Mouse (Mus musculus) heart, embryonic 15.5 days (tissue): Measurements from ENCODE around the gene N4bp1. TPM values are rescaled to one million over a fixed set of nuclear protein-coding genes. Genes with fewer than 3 reads are reported as not detected.
A peak's percentile ranks its signal among the peaks of the same experiment; 100 is the strongest.

Source experiments
- ATAC-seq: fragments of 200-750 bp; cut with Nextera tagmentation; replicated peaks from 2 replicates; pipeline ENCODE4 v1.8.0; 2017; ENCODE audit warnings: low read depth, moderate TSS enrichment; ENCODE audit not compliant: insufficient number of reproducible peaks, insufficient read depth, low FRiP score
- H3K27ac ChIP-seq: fragments of 300-500 bp; sonication (generic); 2 replicates; pipeline ENCODE4 v1.5.1; 2015; ENCODE audit warnings: mild to moderate bottlenecking, inconsistent platforms
- H3K27me3 ChIP-seq: fragments of 300-500 bp; sonication (generic); 2 replicates; pipeline ENCODE4 v1.6.1; 2015; ENCODE audit warnings: inconsistent platforms
- H3K36me3 ChIP-seq: fragments of 300-500 bp; sonication (generic); 2 replicates; pipeline ENCODE4 v1.6.1; 2015; ENCODE audit warnings: mild to moderate bottlenecking, inconsistent platforms
- H3K4me1 ChIP-seq: fragments of 300-500 bp; sonication (generic); replicated peaks from 2 replicates; pipeline ENCODE4 v1.6.1; 2015; ENCODE audit warnings: inconsistent platforms
- H3K4me2 ChIP-seq: fragments of 300-500 bp; sonication (generic); 2 replicates; pipeline ENCODE4 v1.6.1; 2015; ENCODE audit warnings: inconsistent platforms, mild to moderate bottlenecking, moderate library complexity
- H3K4me3 ChIP-seq: fragments of 300-500 bp; sonication (generic); 2 replicates; pipeline ENCODE4 v1.5.1; 2015; ENCODE audit warnings: mild to moderate bottlenecking, inconsistent platforms
- H3K9ac ChIP-seq: fragments of 300-500 bp; sonication (generic); 2 replicates; pipeline ENCODE4 v1.6.1; 2015; ENCODE audit warnings: mild to moderate bottlenecking, inconsistent platforms
- H3K9me3 ChIP-seq: fragments of 300-500 bp; sonication (generic); replicated peaks from 2 replicates; pipeline ENCODE4 v1.6.1; 2016; ENCODE audit warnings: inconsistent platforms
- WGBS: fragments of 180-500 bp; shearing (Covaris S2); methylation state at CpG from one replicate; pipeline ENCODE4 v1.1.7; 2015; ENCODE audit warnings: mixed read lengths; 5-methylcytosine and 5-hydroxymethylcytosine counted together
- polyA plus RNA-seq: library from polyadenylated mRNA; unstranded; fragments of >200 nt; fragmentation: Nextera tagmentation; extraction: Ambion mirVana; gene quantifications from 2 replicates; pipeline ENCODE4 v1.2.1, GENCODE M21; 2015

N4bp1 gene
- polyA plus RNA-seq, 1 experiment from 2014 or later, result 5.5 TPM

DNA sequence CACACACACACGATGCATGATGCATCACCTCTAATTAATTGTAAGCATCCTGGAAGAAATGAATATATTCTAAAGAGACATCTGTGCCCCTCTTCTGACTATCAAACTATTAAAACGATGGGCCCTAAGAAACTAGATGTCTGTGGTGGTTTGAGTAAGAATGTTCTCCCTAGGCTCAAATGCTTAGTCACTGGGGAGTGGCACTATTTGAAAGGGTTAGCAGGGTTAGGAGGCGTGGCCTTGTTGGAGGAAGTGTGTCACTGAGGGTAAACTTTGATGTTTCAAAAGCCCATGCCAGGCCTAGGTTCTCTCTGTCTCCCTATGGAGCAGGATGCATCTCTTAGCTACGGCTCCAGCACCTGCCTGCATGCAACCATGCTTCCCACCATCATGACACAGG is 10.3 kb upstream of the N4bp1 start:
- H3K9ac ChIP-seq, result no peak overlapping the region
- no peak overlapping the region for H3K27ac ChIP-seq
- no peak overlapping the region for H3K4me3 ChIP-seq
- 0 out of 2 replicates have a peak, but pooled peaks cover 2% of the 10 kb centered on the region for H3K4me1 ChIP-seq
- no peaks in the 10 kb centered on the region for H3K36me3 ChIP-seq
- WGBS, result 80% methylated on average over 4 of the region's 4 CpGs
- no peaks in the 10 kb centered on the region for H3K27me3 ChIP-seq
- no peaks in the 10 kb centered on the region for H3K9me3 ChIP-seq
- H3K4me2 ChIP-seq, result no peak overlapping the region
- ATAC-seq, result no peak

DNA sequence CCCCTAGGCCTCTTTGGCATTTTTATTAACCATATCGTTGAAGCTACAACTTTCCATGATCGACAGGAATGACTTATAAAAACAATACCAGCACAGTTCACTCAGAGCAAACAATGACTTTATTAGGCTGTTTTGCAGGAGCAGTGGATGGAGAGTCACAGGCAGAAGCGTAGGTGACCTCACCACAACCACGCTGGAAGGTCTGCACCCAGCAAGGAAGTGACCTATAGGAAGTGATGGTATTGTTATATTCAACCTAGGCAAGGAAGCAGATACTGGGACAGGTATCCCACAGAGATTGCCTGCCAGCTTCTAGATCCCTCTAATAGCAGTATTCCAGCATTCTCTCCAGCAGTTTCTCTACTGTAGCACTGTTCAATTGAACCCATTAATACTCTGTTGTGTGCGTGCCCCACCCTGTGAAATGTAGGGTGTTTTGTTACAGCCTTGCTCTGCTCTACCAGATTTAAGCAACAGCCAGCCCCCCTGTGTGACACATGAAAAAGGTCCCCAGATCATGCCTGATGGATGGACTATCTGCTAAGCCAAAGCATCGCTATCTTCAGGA is 9.2 kb upstream of the N4bp1 start:
- Histone ChIP-seq H3K4me3 (no peak overlapping the region), H3K4me1 (0 out of 2 replicates have a peak, but pooled peaks cover 2% of the 10 kb centered on the region), H3K27me3 (no peaks in the 10 kb centered on the region), H3K36me3 (no peaks in the 10 kb centered on the region), H3K4me2 (no peak overlapping the region), H3K27ac (peak overlapping the region; percentile 45), H3K9me3 (no peaks in the 10 kb centered on the region), H3K9ac (no peak overlapping the region)
- ATAC-seq, result no peak
- WGBS, result 76% methylated on average over 6 of the region's 6 CpGs

DNA sequence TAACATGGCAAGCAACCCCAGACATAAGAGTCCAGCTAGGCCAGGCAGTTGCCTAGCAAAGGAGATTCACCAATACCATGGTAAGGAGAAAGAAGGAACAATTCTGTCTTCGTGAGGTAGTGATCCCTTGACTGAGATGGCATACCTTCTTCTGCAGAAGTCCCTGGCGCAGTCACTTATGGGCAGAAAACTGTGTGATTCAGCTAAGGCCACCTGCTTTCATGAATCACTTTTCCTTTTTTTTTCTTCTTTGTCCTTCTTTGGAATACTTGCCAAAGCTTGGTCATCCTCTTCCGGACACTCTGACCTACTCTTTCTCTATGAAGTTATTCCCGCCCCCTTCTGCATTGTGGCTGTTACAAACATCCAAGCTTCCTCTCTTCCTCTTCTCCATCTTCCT is 8.5 kb upstream of the N4bp1 start:
- WGBS, result 86% methylated on average over 4 of the region's 4 CpGs
- H3K27ac ChIP-seq, result peak overlapping the region; percentile 46; the same call in 1 of the 2 replicates
- no peaks in the 10 kb centered on the region for H3K9me3 ChIP-seq

DNA sequence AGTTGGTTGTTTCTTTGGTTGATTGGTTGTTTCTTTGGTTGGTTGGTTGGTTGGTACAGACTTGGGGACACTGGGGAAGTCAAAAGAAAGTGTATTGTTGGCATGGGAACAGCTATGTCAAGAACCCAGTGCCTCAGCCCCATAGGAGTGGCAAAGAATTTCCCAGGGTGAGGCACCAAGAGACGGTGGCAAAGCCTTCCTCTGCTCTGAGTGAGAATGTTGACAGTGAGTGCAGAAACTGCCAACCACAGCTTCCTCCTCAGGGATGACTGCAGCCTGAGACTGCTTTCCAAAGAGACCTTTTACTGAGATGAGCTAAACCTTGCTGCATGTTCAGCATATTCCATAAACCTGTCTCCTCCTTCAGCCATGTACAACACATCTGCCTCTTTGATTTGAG is 6.5 kb upstream of the N4bp1 start:
- Histone ChIP-seq H3K4me3 (no peak overlapping the region), H3K4me1 (no peaks in the 10 kb centered on the region)
- WGBS, result 71% methylated on average over 1 of the region's 1 CpGs

More for the DNA sequence above, 8.5 kb upstream of the N4bp1 start:
- Histone ChIP-seq H3K4me3 (no peak overlapping the region), H3K27me3 (no peaks in the 10 kb centered on the region), H3K9ac (no peak overlapping the region), H3K36me3 (no peaks in the 10 kb centered on the region), H3K4me1 (0 out of 2 replicates have a peak, but pooled peaks cover 2% of the 10 kb centered on the region), H3K4me2 (no peak overlapping the region)
- ATAC-seq, result no peak

DNA sequence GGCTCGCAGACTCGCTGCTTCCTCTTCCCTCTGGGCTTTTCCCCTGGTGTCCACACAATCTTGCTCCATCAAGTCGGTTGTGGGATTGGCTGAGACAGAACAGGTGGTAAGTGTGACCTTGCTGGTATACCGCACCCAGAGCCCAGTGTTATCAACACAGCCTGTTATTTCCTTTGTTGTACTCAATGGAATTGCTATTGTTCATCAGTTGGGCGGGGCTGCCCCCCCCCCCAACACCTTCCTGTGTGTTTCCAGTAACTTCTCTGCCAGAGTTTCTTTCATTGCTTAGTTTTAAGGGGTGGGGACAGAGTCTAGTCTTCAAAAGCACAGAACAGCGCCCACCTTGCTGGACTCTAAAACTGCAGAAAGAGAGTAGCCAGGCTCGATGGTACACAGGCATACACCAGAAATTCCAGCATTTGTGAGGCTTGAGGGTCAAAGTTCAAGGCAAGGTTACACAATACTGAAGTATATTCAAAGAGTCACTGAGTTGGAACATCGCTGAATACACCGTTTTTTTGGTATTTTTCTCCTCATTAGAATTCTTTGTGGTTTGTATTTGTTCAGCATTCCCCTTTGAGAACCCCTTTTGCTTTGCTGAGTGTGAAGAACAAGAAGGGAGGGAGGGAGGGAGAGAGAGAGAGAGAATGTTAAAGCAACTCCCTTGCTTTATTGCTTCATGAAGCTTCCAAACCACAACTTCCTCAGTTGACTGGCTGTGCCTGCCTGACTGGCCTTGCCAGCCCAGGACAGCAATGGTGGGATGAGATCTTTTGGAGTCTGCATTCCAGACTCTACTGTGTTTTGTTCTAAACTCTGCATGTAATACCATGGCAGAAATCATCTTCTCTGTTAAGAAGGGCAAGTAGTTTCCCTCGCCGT is 3.2 kb upstream of the N4bp1 start:
- Histone ChIP-seq H3K27ac (no peak overlapping the region), H3K4me1 (peaks cover 8% of the 10 kb centered on the region), H3K4me2 (no peak overlapping the region), H3K9ac (no peak overlapping the region), H3K9me3 (no peaks in the 10 kb centered on the region), H3K27me3 (no peaks in the 10 kb centered on the region), H3K4me3 (no peak overlapping the region), H3K36me3 (no peaks in the 10 kb centered on the region)
- ATAC-seq, result no peak
- WGBS, result 56% methylated on average over 11 of the region's 11 CpGs

More for the DNA sequence above, 6.5 kb upstream of the N4bp1 start:
- Histone ChIP-seq H3K36me3 (no peaks in the 10 kb centered on the region), H3K4me2 (no peak overlapping the region), H3K27me3 (no peaks in the 10 kb centered on the region), H3K9me3 (no peaks in the 10 kb centered on the region), H3K9ac (no peak overlapping the region), H3K27ac (no peak overlapping the region)
- ATAC-seq, result no peak

DNA sequence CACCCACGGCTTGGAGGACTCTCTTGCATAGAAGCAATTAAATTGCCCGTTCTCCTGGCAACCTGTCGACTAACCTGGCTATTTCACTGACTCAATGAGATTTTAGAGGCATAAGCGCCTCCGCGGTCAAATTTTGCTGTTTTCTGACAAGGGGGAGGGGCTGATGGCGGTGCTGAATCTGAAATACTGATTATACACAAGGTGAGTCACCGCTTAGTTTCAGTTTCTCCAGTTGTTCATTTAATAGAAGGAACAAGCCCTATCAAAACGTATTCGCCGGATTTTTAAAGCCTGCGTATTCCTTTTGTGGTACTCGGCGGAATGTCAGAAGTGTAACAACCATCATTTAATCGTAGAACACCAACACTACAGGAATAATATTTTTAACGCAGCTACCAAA is 991 bp downstream of the N4bp1 start:
- Histone ChIP-seq H3K4me3 (peak overlapping the region; percentile 83), H3K9ac (peak overlapping the region; percentile 96), H3K4me1 (peaks cover 34% of the 10 kb centered on the region), H3K4me2 (peak overlapping the region; percentile 84), H3K27ac (peak overlapping the region; percentile 95), H3K9me3 (no peaks in the 10 kb centered on the region), H3K27me3 (no peaks in the 10 kb centered on the region), H3K36me3 (no peaks in the 10 kb centered on the region)
- WGBS, result 2% methylated on average over 16 of the region's 16 CpGs
- no peak for ATAC-seq

DNA sequence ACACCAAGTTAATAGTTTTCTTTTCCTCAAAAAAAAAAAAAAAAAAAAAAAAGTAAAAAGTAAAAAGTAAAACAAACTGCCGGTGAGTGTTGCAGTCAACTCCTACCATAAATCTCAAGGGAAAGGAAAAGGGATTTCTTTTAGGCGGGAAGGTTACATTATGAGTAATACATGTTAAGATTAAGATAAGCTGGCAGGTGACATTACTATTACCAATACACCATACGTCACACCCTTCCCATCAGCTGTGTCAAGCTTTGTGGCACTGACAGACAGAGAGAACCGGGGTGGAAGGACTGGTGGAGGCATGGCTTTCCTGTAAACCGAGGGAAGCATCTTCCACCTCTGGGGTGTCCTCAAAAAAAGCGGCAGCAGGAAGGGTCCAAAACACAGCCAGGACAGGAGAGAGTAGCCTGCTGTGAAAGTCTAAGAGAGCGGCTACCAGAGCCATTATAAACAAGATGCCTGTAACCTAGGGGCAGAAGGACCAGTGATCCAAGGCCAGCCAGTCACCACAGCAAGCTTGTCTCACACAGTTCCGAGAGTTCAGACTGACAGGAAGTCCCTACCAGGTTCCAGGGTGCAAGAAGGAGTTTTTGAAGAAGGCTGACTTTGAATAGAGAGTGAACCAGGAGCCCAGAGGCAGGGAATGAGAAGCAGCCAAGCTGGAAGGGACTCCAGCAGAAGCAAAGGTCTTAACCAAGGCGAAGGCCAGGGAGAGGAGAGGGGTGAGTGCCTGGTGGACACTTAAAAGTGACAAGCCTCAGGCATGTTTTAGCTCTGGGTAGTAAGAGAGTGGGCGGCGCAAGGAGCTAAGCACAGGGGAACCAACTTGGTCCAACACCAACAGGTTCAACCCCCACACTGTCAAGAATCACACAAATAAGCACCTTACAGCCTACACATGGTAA is 2.2 kb downstream of the N4bp1 start:
- H3K27ac ChIP-seq, result peak overlapping the region; percentile 11; the same call in 1 of the 2 replicates
- no peaks in the 10 kb centered on the region for H3K27me3 ChIP-seq
- no peaks in the 10 kb centered on the region for H3K9me3 ChIP-seq
- H3K4me2 ChIP-seq, result peak overlapping the region; percentile 84
- peak overlapping the region; percentile 31 for H3K9ac ChIP-seq
- no peaks in the 10 kb centered on the region for H3K36me3 ChIP-seq
- WGBS, result 61% methylated on average over 11 of the region's 11 CpGs
- H3K4me1 ChIP-seq, result peaks cover 38% of the 10 kb centered on the region
- no peak for ATAC-seq
- peak overlapping the region; percentile 83 for H3K4me3 ChIP-seq

DNA sequence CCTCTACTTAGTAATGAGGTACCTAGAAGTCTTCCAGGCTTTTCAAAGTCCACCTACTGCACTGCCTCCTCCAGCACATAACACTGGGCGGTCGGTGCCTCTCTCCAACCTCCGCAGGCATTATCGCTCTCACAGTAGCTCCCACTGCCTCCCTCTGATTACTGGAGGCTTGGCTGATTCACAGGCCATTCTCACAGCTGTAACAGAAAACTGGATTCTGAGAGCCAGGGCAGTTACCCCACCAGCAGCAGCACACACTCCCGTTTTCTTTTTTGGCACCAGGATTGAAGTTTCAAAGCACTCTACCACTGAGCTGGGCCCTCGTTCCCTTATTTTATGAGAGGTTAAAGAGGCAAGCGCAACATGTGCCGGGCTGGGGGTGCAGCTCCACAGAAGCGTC is 3.1 kb downstream of the N4bp1 start:
- no peak for ATAC-seq
- Histone ChIP-seq H3K9ac (0 out of 2 replicates have a peak overlapping the region, but pooled peaks have one; percentile 24), H3K27me3 (no peaks in the 10 kb centered on the region), H3K4me3 (peak overlapping the region; percentile 2; the same call in 1 of the 2 replicates), H3K4me2 (peak overlapping the region; percentile 26; the same call in 1 of the 2 replicates), H3K27ac (no peak overlapping the region), H3K9me3 (no peaks in the 10 kb centered on the region), H3K36me3 (no peaks in the 10 kb centered on the region), H3K4me1 (peaks cover 39% of the 10 kb centered on the region)
- 63% methylated on average over 9 of the region's 9 CpGs for WGBS

DNA sequence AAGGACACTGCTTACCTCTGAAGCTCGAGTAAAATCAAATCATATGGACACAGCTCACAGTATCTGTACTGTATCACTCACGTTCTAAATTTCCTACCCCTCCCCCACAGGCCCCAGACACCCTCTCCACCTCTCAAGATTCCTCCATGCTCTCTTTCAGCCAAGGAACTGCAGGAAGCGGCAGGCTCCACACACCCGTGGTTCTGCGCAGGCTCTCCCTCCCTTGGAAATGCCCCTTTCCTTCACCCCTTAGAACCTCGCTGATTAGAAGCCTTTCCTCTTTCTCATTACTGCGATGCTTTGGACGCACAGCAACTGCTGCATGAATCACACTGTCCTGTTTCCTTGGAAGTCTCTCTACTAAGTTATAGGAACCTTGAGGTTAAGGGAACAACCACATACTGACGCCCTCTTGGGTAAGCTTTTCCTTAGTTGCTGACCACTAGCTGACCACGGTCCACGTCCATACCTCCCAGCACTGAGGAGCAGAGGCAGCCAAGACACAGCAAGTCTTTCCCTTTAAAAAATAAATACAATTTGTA is 3.9 kb downstream of the N4bp1 start:
- Histone ChIP-seq H3K36me3 (no peaks in the 10 kb centered on the region), H3K9me3 (no peaks in the 10 kb centered on the region), H3K4me3 (no peak overlapping the region), H3K4me2 (peak overlapping the region; percentile 9), H3K4me1 (peaks cover 40% of the 10 kb centered on the region), H3K9ac (no peak overlapping the region), H3K27ac (peak overlapping the region; percentile 29; the same call in 1 of the 2 replicates), H3K27me3 (no peaks in the 10 kb centered on the region)
- no peak for ATAC-seq
- 50% methylated on average over 11 of the region's 11 CpGs for WGBS

DNA sequence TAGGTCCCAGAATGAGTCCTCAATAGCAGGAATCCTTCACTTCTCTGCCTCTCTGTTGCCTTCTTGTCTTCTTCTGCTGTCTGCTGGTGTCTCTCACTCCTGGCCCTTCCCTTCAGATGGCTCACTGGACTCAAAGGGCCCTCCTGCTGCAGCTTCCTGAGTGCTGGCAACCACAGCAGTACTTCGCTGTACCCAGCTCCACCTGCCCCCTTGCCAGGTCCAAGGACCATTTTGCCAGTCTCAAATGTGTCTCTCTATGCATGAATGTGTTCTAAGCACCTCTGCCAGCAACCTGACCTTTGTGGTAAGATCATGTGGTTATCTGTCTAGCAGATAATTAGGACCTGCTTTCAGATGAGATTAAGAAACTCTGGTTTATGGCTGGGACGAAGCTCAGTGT is 8.2 kb downstream of the N4bp1 start:
- H3K9me3 ChIP-seq, result no peaks in the 10 kb centered on the region
- no peak overlapping the region for H3K4me2 ChIP-seq
- peaks cover 49% of the 10 kb centered on the region for H3K4me1 ChIP-seq
- no peak overlapping the region for H3K4me3 ChIP-seq
- no peak overlapping the region for H3K27ac ChIP-seq
- H3K36me3 ChIP-seq, result no peaks in the 10 kb centered on the region
- no peak overlapping the region for H3K9ac ChIP-seq
- no peak for ATAC-seq
- 78% methylated on average over 2 of the region's 2 CpGs for WGBS
- H3K27me3 ChIP-seq, result no peaks in the 10 kb centered on the region
